Mouse (Mus musculus) liver, adult 2 months (tissue): ENCODE data around the gene Prune1. TPM values are rescaled to one million over a fixed set of nuclear protein-coding genes. Genes with fewer than 3 reads are reported as not detected.

Experiments used
- DNase-seq: peaks from one replicate; pipeline ENCODE4 v3.0.0-alpha.2; 2011; ENCODE audit warnings: low read depth, low spot score; ENCODE audit errors: extremely low read depth
- H3K27ac ChIP-seq: fragments of 200-500 bp; replicated peaks from 2 replicates; pipeline ENCODE4 v1.5.1; 2012; ENCODE audit warnings: low read depth, mild to moderate bottlenecking, control low read depth, inconsistent platforms, low read length; ENCODE audit not compliant: insufficient read depth
- H3K27me3 ChIP-seq: fragments of 200-500 bp; 2 replicates; pipeline ENCODE4 v1.6.1; 2012; ENCODE audit warnings: mild to moderate bottlenecking, moderate library complexity, low read length, inconsistent platforms; ENCODE audit not compliant: control insufficient read depth, insufficient read depth
- H3K36me3 ChIP-seq: fragments of 200-500 bp; 2 replicates; pipeline ENCODE4 v1.6.1; 2012; ENCODE audit warnings: low read length, inconsistent platforms; ENCODE audit not compliant: control insufficient read depth, insufficient read depth
- H3K4me1 ChIP-seq: fragments of 200-500 bp; 2 replicates; pipeline ENCODE4 v1.6.1; 2011; ENCODE audit warnings: low read length; ENCODE audit not compliant: control insufficient read depth, insufficient read depth
- H3K4me3 ChIP-seq: fragments of 200-500 bp; 2 replicates; pipeline ENCODE4 v1.5.1; 2011; ENCODE audit warnings: low read depth, mild to moderate bottlenecking, control low read depth, low read length, moderate library complexity; ENCODE audit not compliant: insufficient read depth
- H3K79me2 ChIP-seq: fragments of 200-500 bp; 2 replicates; pipeline ENCODE4 v1.6.1; 2012; ENCODE audit warnings: inconsistent platforms, mild to moderate bottlenecking, low read length, moderate library complexity; ENCODE audit not compliant: control insufficient read depth, insufficient read depth
- H3K9ac ChIP-seq: fragments of 200-500 bp; 2 replicates; pipeline ENCODE4 v1.6.1; 2012; ENCODE audit warnings: low read depth, mild to moderate bottlenecking, control low read depth, inconsistent platforms, low read length
- CTCF ChIP-seq: fragments of 200-500 bp; IDR thresholded peaks from 2 replicates; pipeline ENCODE4 v1.5.1; 2011; ENCODE audit warnings: low read depth, low read length, control low read depth
- POLR2A ChIP-seq: fragments of 200-500 bp; IDR thresholded peaks from 2 replicates; pipeline ENCODE4 v1.6.1; 2011; ENCODE audit warnings: low read length, control low read depth; ENCODE audit not compliant: insufficient read depth; ENCODE audit errors: extremely low read depth
- WGBS: fragments of 180-500 bp; shearing (Covaris S2); methylation state at CpG from one replicate; pipeline ENCODE4 v1.1.7; 2018; 5-methylcytosine and 5-hydroxymethylcytosine counted together
- polyA plus RNA-seq: library from polyadenylated mRNA; depleted of rRNA; stranded (reverse); fragments of >200 nt; gene quantifications from 2 replicates; pipeline ENCODE4 v1.2.3, GENCODE M21; 2012; rRNA removed
- total RNA-seq: library from RNA; depleted of rRNA; stranded (reverse); fragments of >200 nt; gene quantifications from 2 replicates; pipeline ENCODE4 v1.2.3, GENCODE M21; 2014; rRNA removed

The Prune1 gene
- total RNA-seq, result 7.6 and 7.8 TPM in 2 replicates
- polyA plus RNA-seq, result 11.3 and 12.8 TPM in 2 replicates

GRCm38 (mm10) chr3:95281216-95282126 lies at the start of gene Prune1, which contains the start of gene Mindy1:
Prune1 (minus strand) TSS chr3:95282076.
Mindy1 (plus strand) TSS chr3:95281345.
- WGBS, result under 1% methylated on average over 53 of the region's 53 CpGs

GRCm38 (mm10) chr3:95331528-95331927 lies 49.7 kb upstream of the Prune1 start:
- Histone ChIP-seq H3K36me3 (peaks cover 39% of the 10 kb centered on the region), H3K27me3 (no peaks in the 10 kb centered on the region), H3K9ac (no peak overlapping the region), H3K79me2 (no peaks in the 10 kb centered on the region), H3K4me3 (no peak overlapping the region), H3K27ac (no peak overlapping the region), H3K4me1 (peaks cover 2% of the 10 kb centered on the region; the same call in 1 of the 2 replicates)
- peak; percentile 56 for DNase-seq
- 0% methylated on average over 1 of the region's 1 CpGs for WGBS
- TF ChIP-seq POLR2A (no peak), CTCF (no peak)

More at GRCm38 (mm10) chr3:95281216-95282126, at the start of gene Prune1, which contains the start of gene Mindy1:
- Histone ChIP-seq H3K9ac (peak within 1 kb of the TSS; percentile 92), H3K79me2 (peaks cover 23% of the 10 kb centered on the region; the same call in 1 of the 2 replicates), H3K27ac (peak within 1 kb of the TSS; percentile 97), H3K36me3 (no peaks in the 10 kb centered on the region), H3K4me3 (peak within 1 kb of the TSS; percentile 92), H3K27me3 (no peaks in the 10 kb centered on the region), H3K4me1 (peaks cover 32% of the 10 kb centered on the region)
- TF ChIP-seq CTCF (no peak), POLR2A (0 out of 2 replicates have a peak, but pooled peaks have one; percentile 33)
- DNase-seq, result peak; percentile 97

GRCm38 (mm10) chr3:95328803-95329404 lies 47.0 kb upstream of the Prune1 start:
- 29% methylated on average over 1 of the region's 1 CpGs for WGBS
- peaks cover 3% of the 10 kb centered on the region for H3K4me1 ChIP-seq
- H3K36me3 ChIP-seq, result peaks cover 48% of the 10 kb centered on the region
- no peak overlapping the region for H3K27ac ChIP-seq
- no peaks in the 10 kb centered on the region for H3K79me2 ChIP-seq
- H3K27me3 ChIP-seq, result no peaks in the 10 kb centered on the region
- peak; percentile 63 for DNase-seq
- no peak for TF ChIP-seq POLR2A
- TF ChIP-seq CTCF, result no peak
- H3K4me3 ChIP-seq, result no peak overlapping the region
- H3K9ac ChIP-seq, result no peak overlapping the region

DNA sequence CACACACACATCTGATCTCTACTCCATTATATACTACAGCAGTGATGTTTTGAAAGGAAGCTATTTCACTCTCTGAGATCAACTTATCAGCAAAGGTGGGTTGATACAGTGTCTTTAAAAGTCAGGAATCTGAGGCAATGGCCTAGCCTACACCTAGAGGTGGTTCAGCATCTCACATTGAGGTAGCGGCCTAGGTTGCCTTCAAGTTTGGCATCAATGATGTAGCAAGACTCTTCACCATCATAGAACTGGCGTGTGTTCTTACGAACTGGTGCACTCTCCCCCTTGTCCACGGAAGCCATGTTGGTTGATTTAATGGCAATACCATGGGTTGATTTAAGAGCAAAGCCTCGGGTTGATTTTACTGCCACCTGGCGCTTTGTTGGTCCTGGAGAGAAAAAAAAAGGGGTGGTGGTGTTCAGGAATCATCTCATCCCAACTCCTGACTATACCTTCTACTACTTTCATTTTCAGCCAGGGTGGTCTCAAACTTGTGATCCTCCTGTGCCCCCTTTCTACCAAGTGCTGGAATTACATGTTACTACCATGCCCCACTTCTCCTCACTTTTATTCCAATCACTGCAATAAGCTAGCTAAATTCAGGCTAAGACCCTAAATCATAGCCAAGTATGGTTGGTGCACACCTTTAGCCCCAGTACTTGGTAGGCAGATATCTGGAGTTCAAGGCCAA lies 42.7 kb upstream of the Prune1 start:
- H3K4me1 ChIP-seq, result peaks cover 28% of the 10 kb centered on the region
- peaks cover 72% of the 10 kb centered on the region for H3K36me3 ChIP-seq
- no peaks in the 10 kb centered on the region for H3K27me3 ChIP-seq
- TF ChIP-seq CTCF, result 0 out of 2 replicates have a peak, but pooled peaks have one; percentile 3
- TF ChIP-seq POLR2A, result no peak
- no peak overlapping the region; the same call in 1 of the 2 replicates for H3K27ac ChIP-seq
- H3K4me3 ChIP-seq, result no peak overlapping the region
- H3K9ac ChIP-seq, result no peak overlapping the region
- no peak for DNase-seq
- WGBS, result 94% methylated on average over 6 of the region's 6 CpGs
- peaks cover 10% of the 10 kb centered on the region; the same call in 1 of the 2 replicates for H3K79me2 ChIP-seq

GRCm38 (mm10) chr3:95323429-95323828 lies 41.6 kb upstream of the Prune1 start:
- no peak for TF ChIP-seq CTCF
- no peak for TF ChIP-seq POLR2A
- H3K36me3 ChIP-seq, result peaks cover 71% of the 10 kb centered on the region
- WGBS, result 47% methylated on average over 3 of the region's 3 CpGs

More at GRCm38 (mm10) chr3:95323429-95323828, 41.6 kb upstream of the Prune1 start:
- Histone ChIP-seq H3K4me3 (no peak overlapping the region), H3K9ac (no peak overlapping the region; the same call in 1 of the 2 replicates), H3K27me3 (no peaks in the 10 kb centered on the region), H3K4me1 (peaks cover 30% of the 10 kb centered on the region), H3K27ac (peak overlapping the region; percentile 89), H3K79me2 (peaks cover 14% of the 10 kb centered on the region; the same call in 1 of the 2 replicates)
- peak; percentile 74 for DNase-seq
